Mouse (Mus musculus) megakaryocyte, adult 5-6 weeks (primary cell): Measurements from ENCODE around the gene Gm10488. TPM values are rescaled to one million over a fixed set of nuclear protein-coding genes. Genes with fewer than 3 reads are reported as not detected.
"Not testable (repeated sequence)": the region's sequence is repeated elsewhere in the genome, so short reads cannot be mapped to it uniquely, and the experiment has no call there.

Source experiments
- ATAC-seq: 2 replicates; pipeline ENCODE4 v1.8.0; 2016; ENCODE audit warnings: mild to moderate bottlenecking, inconsistent platforms; ENCODE audit not compliant: poor library complexity, severe bottlenecking
- total RNA-seq, 2 experiments: library from RNA; stranded (forward) in 1 of 2; stranded (reverse) in 1 of 2; fragments of 153-499, 151-499 nt in 1 of 2; fragments of 221-1000, 200-1000 nt in 1 of 2; gene quantifications; 2 replicates each; pipeline versions ENCODE4 v1.2.3 to v1.2.4; 2015 to 2017

Gene Gm10488
- total RNA-seq (2015) (not detected in 2 replicates), total RNA-seq (2017) (not detected in 2 replicates)

DNA sequence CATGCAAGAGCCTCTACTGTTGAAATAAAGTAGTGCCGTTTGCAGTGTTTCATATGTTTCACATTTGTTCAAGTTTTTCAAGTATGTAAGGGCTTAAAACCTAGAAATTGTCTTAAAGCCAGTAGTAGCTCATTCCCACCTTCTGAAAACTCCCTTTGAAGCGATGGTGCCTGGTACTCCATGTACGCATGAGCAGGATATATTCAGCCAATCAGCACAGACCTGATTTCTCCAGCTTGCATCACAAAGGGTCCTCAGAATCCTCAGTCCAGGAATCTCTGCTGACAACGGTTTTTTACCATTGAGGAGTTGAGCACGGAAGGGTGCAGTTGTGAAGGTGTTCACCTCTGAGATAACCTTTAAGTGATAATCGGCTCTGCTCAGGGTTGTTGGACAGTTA lies at the start of gene Gm10488:
Gene Gm10488, plus strand, starts transcription at position 301 of the 400 bp plus-strand sequence.
- not testable (repeated sequence) for ATAC-seq
